Mouse (Mus musculus): ENCODE results near the gene Muc16. TPM values are rescaled to one million over a fixed set of nuclear protein-coding genes. Genes with fewer than 3 reads are reported as not detected.

The Muc16 gene
- 0.03 and 0.15 TPM in 2 replicates for polyA plus RNA-seq (2011; ENCODE audit: insufficient read depth, insufficient read length, low read depth, missing spikeins)

- no peaks in the 10 kb centered on the region for H3K27me3 ChIP-seq (ENCODE audit: control insufficient read depth, insufficient read depth, low read length, poor library complexity, severe bottlenecking)
- no peaks in the 10 kb centered on the region for H3K36me3 ChIP-seq (ENCODE audit: control insufficient read depth, insufficient read depth, low read length, poor library complexity, severe bottlenecking)
- no peaks in the 10 kb centered on the region for H3K4me1 ChIP-seq (ENCODE audit: control insufficient read depth, insufficient read depth, low read length)
- H3K4me3 ChIP-seq (ENCODE audit: low read depth, low read length): no peak within 1 kb of the TSS
- TF ChIP-seq CTCF (IDR thresholded peaks at IDR 0.05; ENCODE audit: low read depth, low read length) (no peak), POLR2A (IDR thresholded peaks at IDR 0.05; ENCODE audit: insufficient read depth, low read length) (no peak), EP300 (IDR thresholded peaks at IDR 0.05; ENCODE audit: insufficient read depth, low read depth, low read length) (no peak)
- H3K9me3 ChIP-seq (replicated peaks; ENCODE audit: control insufficient read depth, insufficient read depth, low read length, poor library complexity, severe bottlenecking): no peaks in the 10 kb centered on the region
- no peak within 1 kb of the TSS for H3K9ac ChIP-seq (ENCODE audit: low read depth, poor library complexity, severe bottlenecking)
- no peak within 1 kb of the TSS for H3K27ac ChIP-seq (ENCODE audit: insufficient read depth, low read length)
These were observed at the start of gene Muc16 for GRCm38 (mm10) chr9:18674480-18675154. TSS of gene Muc16 (minus strand) at chr9:18674530.

- no peaks in the 10 kb centered on the region for H3K9me3 ChIP-seq (replicated peaks; ENCODE audit: control insufficient read depth, insufficient read depth, low read length, poor library complexity, severe bottlenecking)
- no peaks in the 10 kb centered on the region for H3K27me3 ChIP-seq (ENCODE audit: control insufficient read depth, insufficient read depth, low read length, poor library complexity, severe bottlenecking)
- peak; percentile 45; the same call in 1 of the 2 replicates for TF ChIP-seq EP300 (IDR thresholded peaks at IDR 0.05; ENCODE audit: insufficient read depth, low read depth, low read length)
- TF ChIP-seq POLR2A (IDR thresholded peaks at IDR 0.05; ENCODE audit: insufficient read depth, low read length): no peak
- TF ChIP-seq CTCF (IDR thresholded peaks at IDR 0.05; ENCODE audit: low read depth, low read length): no peak
- H3K27ac ChIP-seq (ENCODE audit: insufficient read depth, low read length): no peak overlapping the region
- H3K4me1 ChIP-seq (ENCODE audit: control insufficient read depth, insufficient read depth, low read length): peaks cover 4% of the 10 kb centered on the region
- no peak overlapping the region for H3K4me3 ChIP-seq (ENCODE audit: low read depth, low read length)
- H3K9ac ChIP-seq (ENCODE audit: low read depth, poor library complexity, severe bottlenecking): no peak overlapping the region
- H3K36me3 ChIP-seq (ENCODE audit: control insufficient read depth, insufficient read depth, low read length, poor library complexity, severe bottlenecking): no peaks in the 10 kb centered on the region
These were observed 48.4 kb upstream of the Muc16 start for GRCm38 (mm10) chr9:18722712-18723099.

GRCm38 (mm10) chr9:18721931-18722711 lies 47.8 kb upstream of the Muc16 start:
- Histone ChIP-seq H3K27ac (ENCODE audit: insufficient read depth, low read length) (peak overlapping the region; percentile 91), H3K4me3 (ENCODE audit: low read depth, low read length) (no peak overlapping the region), H3K9ac (ENCODE audit: low read depth, poor library complexity, severe bottlenecking) (peak overlapping the region; percentile 70), H3K27me3 (ENCODE audit: control insufficient read depth, insufficient read depth, low read length, poor library complexity, severe bottlenecking) (no peaks in the 10 kb centered on the region), H3K36me3 (ENCODE audit: control insufficient read depth, insufficient read depth, low read length, poor library complexity, severe bottlenecking) (no peaks in the 10 kb centered on the region), H3K4me1 (ENCODE audit: control insufficient read depth, insufficient read depth, low read length) (peaks cover 4% of the 10 kb centered on the region), H3K9me3 (replicated peaks; ENCODE audit: control insufficient read depth, insufficient read depth, low read length, poor library complexity, severe bottlenecking) (no peaks in the 10 kb centered on the region)
- TF ChIP-seq POLR2A (IDR thresholded peaks at IDR 0.05; ENCODE audit: insufficient read depth, low read length) (no peak), EP300 (IDR thresholded peaks at IDR 0.05; ENCODE audit: insufficient read depth, low read depth, low read length) (peak; percentile 96)

GRCm38 (mm10) chr9:18721011-18721410 lies 46.7 kb upstream of the Muc16 start:
- no peaks in the 10 kb centered on the region for H3K27me3 ChIP-seq (ENCODE audit: control insufficient read depth, insufficient read depth, low read length, poor library complexity, severe bottlenecking)
- TF ChIP-seq POLR2A (IDR thresholded peaks at IDR 0.05; ENCODE audit: insufficient read depth, low read length) (no peak), EP300 (IDR thresholded peaks at IDR 0.05; ENCODE audit: insufficient read depth, low read depth, low read length) (peak; percentile 42; the same call in 1 of the 2 replicates)
- no peaks in the 10 kb centered on the region for H3K9me3 ChIP-seq (replicated peaks; ENCODE audit: control insufficient read depth, insufficient read depth, low read length, poor library complexity, severe bottlenecking)
- H3K27ac ChIP-seq (ENCODE audit: insufficient read depth, low read length): peak overlapping the region; percentile 91
- peak overlapping the region; percentile 70 for H3K9ac ChIP-seq (ENCODE audit: low read depth, poor library complexity, severe bottlenecking)
- peaks cover 4% of the 10 kb centered on the region for H3K4me1 ChIP-seq (ENCODE audit: control insufficient read depth, insufficient read depth, low read length)
- no peaks in the 10 kb centered on the region for H3K36me3 ChIP-seq (ENCODE audit: control insufficient read depth, insufficient read depth, low read length, poor library complexity, severe bottlenecking)
- H3K4me3 ChIP-seq (ENCODE audit: low read depth, low read length): no peak overlapping the region

GRCm38 (mm10) chr9:18705628-18706027 lies 31.3 kb upstream of the Muc16 start:
- Histone ChIP-seq H3K9me3 (replicated peaks; ENCODE audit: control insufficient read depth, insufficient read depth, low read length, poor library complexity, severe bottlenecking) (no peaks in the 10 kb centered on the region), H3K4me1 (ENCODE audit: control insufficient read depth, insufficient read depth, low read length) (no peaks in the 10 kb centered on the region), H3K27me3 (ENCODE audit: control insufficient read depth, insufficient read depth, low read length, poor library complexity, severe bottlenecking) (no peaks in the 10 kb centered on the region), H3K27ac (ENCODE audit: insufficient read depth, low read length) (no peak overlapping the region), H3K9ac (ENCODE audit: low read depth, poor library complexity, severe bottlenecking) (no peak overlapping the region), H3K36me3 (ENCODE audit: control insufficient read depth, insufficient read depth, low read length, poor library complexity, severe bottlenecking) (no peaks in the 10 kb centered on the region), H3K4me3 (ENCODE audit: low read depth, low read length) (no peak overlapping the region)
- TF ChIP-seq POLR2A (IDR thresholded peaks at IDR 0.05; ENCODE audit: insufficient read depth, low read length) (no peak), CTCF (IDR thresholded peaks at IDR 0.05; ENCODE audit: low read depth, low read length) (no peak), EP300 (IDR thresholded peaks at IDR 0.05; ENCODE audit: insufficient read depth, low read depth, low read length) (no peak)

GRCm38 (mm10) chr9:18598366-18598765 lies 76.0 kb downstream of the Muc16 start:
- TF ChIP-seq CTCF (IDR thresholded peaks at IDR 0.05; ENCODE audit: low read depth, low read length) (no peak), POLR2A (IDR thresholded peaks at IDR 0.05; ENCODE audit: insufficient read depth, low read length) (no peak), EP300 (IDR thresholded peaks at IDR 0.05; ENCODE audit: insufficient read depth, low read depth, low read length) (no peak)
- H3K4me3 ChIP-seq (ENCODE audit: low read depth, low read length): no peak overlapping the region
- no peaks in the 10 kb centered on the region for H3K27me3 ChIP-seq (ENCODE audit: control insufficient read depth, insufficient read depth, low read length, poor library complexity, severe bottlenecking)
- no peaks in the 10 kb centered on the region for H3K36me3 ChIP-seq (ENCODE audit: control insufficient read depth, insufficient read depth, low read length, poor library complexity, severe bottlenecking)
- H3K27ac ChIP-seq (ENCODE audit: insufficient read depth, low read length): peak overlapping the region; percentile 81; the same call in 1 of the 2 replicates
- H3K4me1 ChIP-seq (ENCODE audit: control insufficient read depth, insufficient read depth, low read length): peaks cover 3% of the 10 kb centered on the region
- no peak overlapping the region for H3K9ac ChIP-seq (ENCODE audit: low read depth, poor library complexity, severe bottlenecking)
- no peaks in the 10 kb centered on the region for H3K9me3 ChIP-seq (replicated peaks; ENCODE audit: control insufficient read depth, insufficient read depth, low read length, poor library complexity, severe bottlenecking)
